Mouse (Mus musculus) limb, embryonic 12.5 days (tissue): Measurements from ENCODE around the gene Scamp3. TPM values are rescaled to one million over a fixed set of nuclear protein-coding genes. Genes with fewer than 3 reads are reported as not detected.
"Not testable (repeated sequence)": the region's sequence is repeated elsewhere in the genome, so short reads cannot be mapped to it uniquely, and the experiment has no call there.

ENCODE experiments used
- ATAC-seq: fragments of 200-750 bp; cut with Nextera tagmentation; 2 replicates; pipeline ENCODE4 v1.8.0; 2017; ENCODE audit warnings: low read depth, moderate TSS enrichment; ENCODE audit not compliant: insufficient number of reproducible peaks, insufficient read depth, low FRiP score, low TSS enrichment
- H3K27ac ChIP-seq: fragments of 300-500 bp; sonication (generic); 2 replicates; pipeline ENCODE4 v1.5.1; 2016; ENCODE audit warnings: mild to moderate bottlenecking, moderate library complexity
- H3K27me3 ChIP-seq: fragments of 300-500 bp; sonication (generic); 2 replicates; pipeline ENCODE4 v1.6.1; 2016; ENCODE audit warnings: mild to moderate bottlenecking, moderate library complexity
- H3K36me3 ChIP-seq: fragments of 300-500 bp; sonication (generic); 2 replicates; pipeline ENCODE4 v1.6.1; 2016; ENCODE audit warnings: mild to moderate bottlenecking, moderate library complexity
- H3K4me1 ChIP-seq: fragments of 300-500 bp; sonication (generic); replicated peaks from 2 replicates; pipeline ENCODE4 v1.6.1; 2016
- H3K4me2 ChIP-seq: fragments of 300-500 bp; sonication (generic); 2 replicates; pipeline ENCODE4 v1.6.1; 2016; ENCODE audit warnings: mild to moderate bottlenecking, moderate library complexity
- H3K4me3 ChIP-seq: fragments of 300-500 bp; sonication (generic); replicated peaks from 2 replicates; pipeline ENCODE4 v1.5.1; 2016; ENCODE audit warnings: mild to moderate bottlenecking
- H3K9ac ChIP-seq: fragments of 300-500 bp; sonication (generic); replicated peaks from 2 replicates; pipeline ENCODE4 v1.6.1; 2016; ENCODE audit warnings: mild to moderate bottlenecking, moderate library complexity
- H3K9me3 ChIP-seq: fragments of 300-500 bp; sonication (generic); 2 replicates; pipeline ENCODE4 v1.6.1; 2016; ENCODE audit warnings: mild to moderate bottlenecking, moderate library complexity
- whole genome bisulfite sequencing: fragments of 180-500 bp; shearing (Covaris S2); methylation state at CpG from one replicate; pipeline ENCODE4 v1.1.7; 2016; 5-methylcytosine and 5-hydroxymethylcytosine counted together
- polyA plus RNA-seq: library from polyadenylated mRNA; unstranded; fragments of >200 nt; fragmentation: Nextera tagmentation; extraction: Ambion mirVana; gene quantifications from 2 replicates; pipeline ENCODE4 v1.2.1, GENCODE M21; 2016

Gene Scamp3
- polyA plus RNA-seq, 1 experiment from 2014 or later = 102 TPM

GRCm38 (mm10) chr3:89147101-89147978 is 29.9 kb upstream of the Scamp3 start:
- H3K36me3 ChIP-seq = no peaks in the 10 kb centered on the region
- H3K4me1 ChIP-seq = peaks cover 9% of the 10 kb centered on the region
- H3K4me3 ChIP-seq = peak overlapping the region; percentile 29
- H3K4me2 ChIP-seq = peak overlapping the region; percentile 58
- peak overlapping the region; percentile 24; the same call in 1 of the 2 replicates for H3K9ac ChIP-seq
- ATAC-seq = peak; percentile 34; the same call in 1 of the 2 replicates
- peaks cover 67% of the 10 kb centered on the region for H3K27me3 ChIP-seq
- 22% methylated on average over 26 of the region's 26 CpGs for WGBS
- H3K9me3 ChIP-seq = no peaks in the 10 kb centered on the region
- H3K27ac ChIP-seq = no peak overlapping the region

DNA sequence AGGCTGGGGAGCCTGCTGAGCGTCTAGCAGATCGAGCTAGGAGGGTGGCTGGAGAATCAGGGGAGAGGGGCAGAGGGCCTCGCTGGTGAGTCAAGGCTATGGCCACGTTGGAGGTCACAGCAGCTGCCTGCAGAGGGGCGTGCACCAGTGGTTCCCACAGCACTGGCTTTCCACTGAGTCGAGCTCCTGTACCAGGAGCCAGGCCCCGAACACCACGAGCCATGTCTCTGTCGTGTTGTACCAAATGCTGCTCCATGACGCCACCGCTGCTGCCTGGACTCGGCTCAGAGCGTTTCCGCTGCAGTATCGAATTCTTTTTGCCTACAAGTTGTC is 29.3 kb upstream of the Scamp3 start:
- WGBS = 6% methylated on average over 15 of the region's 15 CpGs
- no peaks in the 10 kb centered on the region for H3K9me3 ChIP-seq
- peaks cover 73% of the 10 kb centered on the region for H3K27me3 ChIP-seq
- peak overlapping the region; percentile 58 for H3K4me2 ChIP-seq
- H3K9ac ChIP-seq = peak overlapping the region; percentile 24; the same call in 1 of the 2 replicates
- no peak for ATAC-seq
- peak overlapping the region; percentile 29 for H3K4me3 ChIP-seq
- H3K4me1 ChIP-seq = peaks cover 9% of the 10 kb centered on the region
- H3K36me3 ChIP-seq = no peaks in the 10 kb centered on the region
- H3K27ac ChIP-seq = no peak overlapping the region

GRCm38 (mm10) chr3:89148567-89148966 is 28.7 kb upstream of the Scamp3 start:
- 72% methylated on average over 14 of the region's 14 CpGs for WGBS
- peak overlapping the region; percentile 58 for H3K4me2 ChIP-seq

GRCm38 (mm10) chr3:89152084-89152835 is 25.0 kb upstream of the Scamp3 start:
- Histone ChIP-seq H3K4me1 (peaks cover 9% of the 10 kb centered on the region), H3K9ac (no peak overlapping the region), H3K9me3 (no peaks in the 10 kb centered on the region), H3K27me3 (peaks cover 61% of the 10 kb centered on the region), H3K4me3 (no peak overlapping the region), H3K4me2 (no peak overlapping the region), H3K36me3 (no peaks in the 10 kb centered on the region), H3K27ac (no peak overlapping the region)
- no peak for ATAC-seq
- WGBS = 47% methylated on average over 17 of the region's 17 CpGs

More at GRCm38 (mm10) chr3:89148567-89148966, 28.7 kb upstream of the Scamp3 start:
- Histone ChIP-seq H3K9ac (no peak overlapping the region), H3K4me3 (no peak overlapping the region), H3K27ac (no peak overlapping the region), H3K27me3 (peaks cover 74% of the 10 kb centered on the region), H3K9me3 (no peaks in the 10 kb centered on the region), H3K36me3 (no peaks in the 10 kb centered on the region), H3K4me1 (peaks cover 9% of the 10 kb centered on the region)
- ATAC-seq = no peak

DNA sequence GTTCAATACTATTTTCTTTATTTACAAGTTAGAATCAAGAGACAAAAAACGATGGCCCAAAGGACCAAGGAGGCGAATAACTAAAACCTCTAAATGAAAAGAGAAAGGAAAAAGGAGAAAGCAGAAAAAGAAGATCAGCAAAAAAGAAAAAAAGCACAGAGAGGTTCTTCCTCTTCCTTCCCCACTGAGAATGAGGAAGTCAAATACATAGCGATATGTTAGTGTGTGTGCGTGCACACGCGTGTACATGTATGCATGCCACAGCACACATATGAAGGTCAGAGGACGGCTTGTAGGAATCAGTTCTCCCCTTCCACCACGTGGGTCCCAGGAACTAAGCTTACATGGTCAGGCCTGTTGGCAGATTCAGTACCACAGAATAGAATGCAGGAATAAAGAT is 20.3 kb upstream of the Scamp3 start:
- Histone ChIP-seq H3K27ac (no peak overlapping the region), H3K4me2 (no peak overlapping the region), H3K9me3 (no peaks in the 10 kb centered on the region), H3K36me3 (no peaks in the 10 kb centered on the region), H3K27me3 (peaks cover 48% of the 10 kb centered on the region), H3K4me3 (no peak overlapping the region), H3K4me1 (peaks cover 12% of the 10 kb centered on the region), H3K9ac (no peak overlapping the region)
- ATAC-seq = no peak
- WGBS = 85% methylated on average over 8 of the region's 8 CpGs

- H3K9me3 ChIP-seq = no peaks in the 10 kb centered on the region
- WGBS = 18% methylated on average over 7 of the region's 7 CpGs
- H3K27me3 ChIP-seq = peaks cover 37% of the 10 kb centered on the region
- peaks cover 12% of the 10 kb centered on the region for H3K4me1 ChIP-seq
- no peaks in the 10 kb centered on the region for H3K36me3 ChIP-seq
- H3K9ac ChIP-seq = no peak overlapping the region
- peak overlapping the region; percentile 98; the same call in 1 of the 2 replicates for H3K4me2 ChIP-seq
- H3K27ac ChIP-seq = no peak overlapping the region
- ATAC-seq = no peak
- 0 out of 2 replicates have a peak overlapping the region, but pooled peaks have one; percentile 59 for H3K4me3 ChIP-seq
Measured at GRCm38 (mm10) chr3:89158651-89159050, 18.6 kb upstream of the Scamp3 start.

GRCm38 (mm10) chr3:89159211-89159610 is 18.1 kb upstream of the Scamp3 start:
- no peak overlapping the region for H3K27ac ChIP-seq
- no peak overlapping the region; the same call in 1 of the 2 replicates for H3K9ac ChIP-seq
- H3K4me3 ChIP-seq = peak overlapping the region; percentile 59
- peaks cover 35% of the 10 kb centered on the region for H3K27me3 ChIP-seq
- no peaks in the 10 kb centered on the region for H3K9me3 ChIP-seq
- peaks cover 16% of the 10 kb centered on the region for H3K4me1 ChIP-seq
- H3K4me2 ChIP-seq = peak overlapping the region; percentile 98
- no peak for ATAC-seq
- WGBS = 2% methylated on average over 13 of the region's 13 CpGs
- no peaks in the 10 kb centered on the region for H3K36me3 ChIP-seq

- Histone ChIP-seq H3K9me3 (no peaks in the 10 kb centered on the region), H3K27ac (no peak within 1 kb of the TSS), H3K9ac (peak within 1 kb of the TSS; percentile 40; the same call in 1 of the 2 replicates), H3K4me3 (peak within 1 kb of the TSS; percentile 59), H3K27me3 (peaks cover 34% of the 10 kb centered on the region), H3K4me1 (peaks cover 16% of the 10 kb centered on the region), H3K4me2 (peak within 1 kb of the TSS; percentile 98), H3K36me3 (no peaks in the 10 kb centered on the region)
- under 1% methylated on average over 57 of the region's 66 CpGs for WGBS
- peak; percentile 63 for ATAC-seq
Measured at GRCm38 (mm10) chr3:89159616-89160344, 17.5 kb upstream of the Scamp3 start, which contains the start of gene Hcn3. Gene Hcn3, minus strand, starts transcription at chr3:89160196.

GRCm38 (mm10) chr3:89161207-89161606 is 16.1 kb upstream of the Scamp3 start:
- peaks cover 26% of the 10 kb centered on the region for H3K4me1 ChIP-seq
- not testable (repeated sequence) for H3K9me3 ChIP-seq, H3K4me3 ChIP-seq, H3K4me2 ChIP-seq, H3K36me3 ChIP-seq, H3K27ac ChIP-seq, H3K9ac ChIP-seq, ATAC-seq
- H3K27me3 ChIP-seq = peaks cover 34% of the 10 kb centered on the region

- no peak overlapping the region for H3K4me3 ChIP-seq
- H3K9me3 ChIP-seq = no peaks in the 10 kb centered on the region
- H3K36me3 ChIP-seq = peaks cover 6% of the 10 kb centered on the region; the same call in 1 of the 2 replicates
- H3K9ac ChIP-seq = no peak overlapping the region
- no peak overlapping the region for H3K4me2 ChIP-seq
- H3K4me1 ChIP-seq = peaks cover 31% of the 10 kb centered on the region
- peaks cover 34% of the 10 kb centered on the region for H3K27me3 ChIP-seq
- WGBS = 81% methylated on average over 4 of the region's 4 CpGs
- no peak for ATAC-seq
- no peak overlapping the region for H3K27ac ChIP-seq
Measured at GRCm38 (mm10) chr3:89161786-89162185, 15.5 kb upstream of the Scamp3 start.

GRCm38 (mm10) chr3:89163123-89163522 is 14.2 kb upstream of the Scamp3 start:
- Histone ChIP-seq H3K4me2 (no peak overlapping the region), H3K36me3 (peaks cover 17% of the 10 kb centered on the region), H3K4me3 (no peak overlapping the region), H3K27me3 (peaks cover 22% of the 10 kb centered on the region), H3K27ac (no peak overlapping the region), H3K9me3 (no peaks in the 10 kb centered on the region), H3K4me1 (peaks cover 31% of the 10 kb centered on the region), H3K9ac (no peak overlapping the region)
- WGBS = 70% methylated on average over 1 of the region's 1 CpGs
- no peak for ATAC-seq
